7 mouse cellular contexts compared by ENCODE assay signal in genomic region chr7:45813787-45814779, GRCm38 (mm10). TPM values are rescaled to one million over a fixed set of nuclear protein-coding genes. Genes with fewer than 3 reads are reported as not detected.
DNase-seq lines count a peak whose midpoint lies in the region; ATAC-seq lines count a peak whose summit lies in the region.

Gene Cyth2, minus strand, starts transcription at chr7:45814581.

- DNase-seq in adrenal gland, adult 2 months: peak; percentile 99
- peak; percentile 98 for DNase-seq in embryo, embryonic 11.5 days (ENCODE audit: low read depth, low spot score)
- DNase-seq in gastrocnemius, postnatal 36 days: peak; percentile 98
- DNase-seq in left cerebral cortex, postnatal 25 days (ENCODE audit: low spot score in 2 of 2): peak; percentile 99 to 100
- peak; percentile 100 for DNase-seq in midbrain, embryonic 10.5 days (ENCODE audit: low spot score)
- DNase-seq in right cerebral cortex, postnatal 4 days: peak; percentile 99

- peak within 1 kb of the TSS; percentile 72 for H3K4me2 ChIP-seq in intestine, embryonic 15.5 days (replicated peaks)

- peak within 1 kb of the TSS; percentile 88 for H3K4me3 ChIP-seq in intestine, embryonic 15.5 days (replicated peaks)
- H3K4me3 ChIP-seq in midbrain, embryonic 10.5 days: peak within 1 kb of the TSS; percentile 85

- under 1% methylated on average over 91 of the region's 92 CpGs for WGBS in intestine, embryonic 15.5 days
- under 1% methylated on average over 83 of the region's 92 CpGs for WGBS in midbrain, embryonic 10.5 days

- H3K9me3 ChIP-seq in intestine, embryonic 15.5 days: no peaks in the 10 kb centered on the region
- H3K9me3 ChIP-seq in midbrain, embryonic 10.5 days (replicated peaks): no peaks in the 10 kb centered on the region

- H3K27ac ChIP-seq in intestine, embryonic 15.5 days: peak within 1 kb of the TSS; percentile 99
- peak within 1 kb of the TSS; percentile 100 for H3K27ac ChIP-seq in midbrain, embryonic 10.5 days (replicated peaks)

- H3K9ac ChIP-seq in intestine, embryonic 15.5 days: peak within 1 kb of the TSS; percentile 96

- no peaks in the 10 kb centered on the region for H3K27me3 ChIP-seq in intestine, embryonic 15.5 days (replicated peaks)
- peaks cover 11% of the 10 kb centered on the region for H3K27me3 ChIP-seq in midbrain, embryonic 10.5 days (ENCODE audit: low read depth, poor library complexity, severe bottlenecking)

- intact Hi-C loops in gastrocnemius, postnatal 36 days (cut with DNase I): no loop called here
- intact Hi-C loops in left cerebral cortex, postnatal 25 days (cut with DNase I): no loop called here

- peaks cover 26% of the 10 kb centered on the region for H3K4me1 ChIP-seq in intestine, embryonic 15.5 days (replicated peaks)
- peaks cover 34% of the 10 kb centered on the region for H3K4me1 ChIP-seq in midbrain, embryonic 10.5 days

- peaks cover 37% of the 10 kb centered on the region for H3K36me3 ChIP-seq in intestine, embryonic 15.5 days
- peaks cover 39% of the 10 kb centered on the region for H3K36me3 ChIP-seq in midbrain, embryonic 10.5 days

- ATAC-seq in intestine, embryonic 15.5 days: peak; percentile 99

RNA-seq across cellular contexts. Expression of gene Cyth2, which starts in this region (rescaled TPM):
- total RNA-seq in adrenal gland, adult 2 months (2021): 100 to 1,000 TPM; 127 to 129 TPM
- polyA plus RNA-seq in adrenal gland, adult 2 months (2012; rRNA removed): 147 and 170 TPM in 2 replicates
- 10 to 100 TPM; 32.6 to 33.4 TPM for total RNA-seq in gastrocnemius, postnatal 36 days (2021)
- polyA plus RNA-seq in intestine, embryonic 15.5 days (2015; fragmentation: Nextera tagmentation; extraction: Ambion mirVana): 89.0 and 92.0 TPM in 2 replicates
- 100 to 1,000 TPM; 204 to 210 TPM for total RNA-seq in left cerebral cortex, postnatal 25 days (2021)
- polyA plus RNA-seq in midbrain, embryonic 10.5 days (2016; fragmentation: Nextera tagmentation; extraction: Ambion mirVana): 153 and 183 TPM in 2 replicates

Comparison
In these comparisons a context has a peak if more than half of its experiments do, and no peak if none do; other contexts are left out.
1. Peak in every context shown above with its lines: DNase-seq, ATAC-seq, H3K4me3 ChIP-seq and H3K27ac ChIP-seq.